Mouse (Mus musculus): ENCODE data around the gene Vamp5.

GRCm38 (mm10) chr6:72356001-72356532 lies 24.2 kb downstream of the Vamp5 start:
- no peak for TF ChIP-seq EP300 (IDR thresholded peaks at IDR 0.05; ENCODE audit: low read length)
- TF ChIP-seq RAD21 (IDR thresholded peaks at IDR 0.05; ENCODE audit: low read depth, low read length), result no peak
- TF ChIP-seq MEF2A (IDR thresholded peaks at IDR 0.05; ENCODE audit: borderline replicate concordance, low read depth, low read length), result no peak
- TF ChIP-seq NRF1 (IDR thresholded peaks at IDR 0.05; ENCODE audit: low read depth, low read length), result no peak
- TF ChIP-seq POLR2A (IDR thresholded peaks at IDR 0.05; ENCODE audit: low read depth, low read length), result no peak; the same call in 1 of the 2 replicates
- no peak for TF ChIP-seq TCF12 (IDR thresholded peaks at IDR 0.05; ENCODE audit: low read depth, low read length)
- TF ChIP-seq MAFK (IDR thresholded peaks at IDR 0.05; ENCODE audit: insufficient replicate concordance, low read length), result no peak
